Mouse (Mus musculus) heart, embryonic 16.5 days (tissue): Measurements from ENCODE around the gene Gm36210. TPM values are rescaled to one million over a fixed set of nuclear protein-coding genes. Genes with fewer than 3 reads are reported as not detected.
"Not testable (repeated sequence)": the region's sequence is repeated elsewhere in the genome, so short reads cannot be mapped to it uniquely, and the experiment has no call there.

Experiments used
- ATAC-seq: fragments of 200-750 bp; cut with Nextera tagmentation; replicated peaks from 2 replicates; pipeline ENCODE4 v1.8.0; 2017; ENCODE audit warnings: moderate number of reproducible peaks; ENCODE audit not compliant: insufficient read depth, low FRiP score; ENCODE audit errors: extremely low read depth
- H3K27ac ChIP-seq: fragments of 300-500 bp; sonication (generic); 2 replicates; pipeline ENCODE4 v1.5.1; 2014; ENCODE audit warnings: mild to moderate bottlenecking, low read length, control low read depth, moderate library complexity
- H3K27me3 ChIP-seq: fragments of 300-500 bp; sonication (generic); 2 replicates; pipeline ENCODE4 v1.6.1; 2014; ENCODE audit warnings: low read length, mixed read lengths; ENCODE audit not compliant: control insufficient read depth, insufficient read depth
- H3K36me3 ChIP-seq: fragments of 300-500 bp; sonication (generic); 2 replicates; pipeline ENCODE4 v1.6.1; 2014; ENCODE audit not compliant: control insufficient read depth, insufficient read depth
- H3K4me1 ChIP-seq: fragments of 300-500 bp; sonication (generic); 2 replicates; pipeline ENCODE4 v1.6.1; 2014; ENCODE audit warnings: low read length, mixed read lengths; ENCODE audit not compliant: control insufficient read depth, insufficient read depth
- H3K4me2 ChIP-seq: fragments of 300-500 bp; sonication (generic); 2 replicates; pipeline ENCODE4 v1.6.1; 2014; ENCODE audit warnings: low read depth, mild to moderate bottlenecking, control low read depth, low read length
- H3K4me3 ChIP-seq: fragments of 300-500 bp; sonication (generic); 2 replicates; pipeline ENCODE4 v1.5.1; 2014; ENCODE audit warnings: mild to moderate bottlenecking, control low read depth, low read length
- H3K9ac ChIP-seq: fragments of 300-500 bp; sonication (generic); 2 replicates; pipeline ENCODE4 v1.6.1; 2014; ENCODE audit warnings: low read length, control low read depth
- H3K9me3 ChIP-seq: fragments of 300-500 bp; sonication (generic); replicated peaks from 2 replicates; pipeline ENCODE4 v1.6.1; 2016; ENCODE audit warnings: low read length; ENCODE audit not compliant: control insufficient read depth
- WGBS: fragments of 180-500 bp; shearing (Covaris S2); extraction: QIAGEN DNeasy Blood & Tissue Kit; methylation state at CpG from one replicate; pipeline ENCODE4 v1.1.7; 2014; 5-methylcytosine and 5-hydroxymethylcytosine counted together
- polyA plus RNA-seq: library from polyadenylated mRNA; unstranded; fragments of >200 nt; fragmentation: Nextera tagmentation; extraction: Ambion mirVana; gene quantifications from 2 replicates; pipeline ENCODE4 v1.2.1, GENCODE M21; 2015

Gene Gm36210
- polyA plus RNA-seq, 1 experiment from 2014 or later: 0.11 TPM

- 71% methylated on average over 5 of the region's 5 CpGs for WGBS
- H3K9ac ChIP-seq: no peak overlapping the region
- no peaks in the 10 kb centered on the region for H3K27me3 ChIP-seq
- H3K9me3 ChIP-seq: no peaks in the 10 kb centered on the region
- H3K27ac ChIP-seq: no peak overlapping the region
- peak overlapping the region; percentile 63; the same call in 1 of the 2 replicates for H3K4me3 ChIP-seq
- H3K36me3 ChIP-seq: no peaks in the 10 kb centered on the region
- H3K4me2 ChIP-seq: peak overlapping the region; percentile 80; the same call in 1 of the 2 replicates
- no peak for ATAC-seq
- peaks cover 19% of the 10 kb centered on the region for H3K4me1 ChIP-seq
Measured at GRCm38 (mm10) chr7:4865090-4865489, 41.2 kb downstream of the Gm36210 start.

- 85% methylated on average over 5 of the region's 5 CpGs for WGBS
Measured at GRCm38 (mm10) chr7:4864130-4864845, 42.0 kb downstream of the Gm36210 start.

GRCm38 (mm10) chr7:4863541-4864080 is 42.7 kb downstream of the Gm36210 start:
- H3K36me3 ChIP-seq: no peaks in the 10 kb centered on the region
- H3K27ac ChIP-seq: peak overlapping the region; percentile 77
- H3K27me3 ChIP-seq: peaks cover 1% of the 10 kb centered on the region; the same call in 1 of the 2 replicates
- H3K4me2 ChIP-seq: no peak overlapping the region
- no peak for ATAC-seq
- whole genome bisulfite sequencing: 63% methylated on average over 7 of the region's 7 CpGs
- H3K9me3 ChIP-seq: no peaks in the 10 kb centered on the region
- H3K4me1 ChIP-seq: peaks cover 19% of the 10 kb centered on the region
- no peak overlapping the region for H3K4me3 ChIP-seq
- H3K9ac ChIP-seq: no peak overlapping the region

More at GRCm38 (mm10) chr7:4864130-4864845, 42.0 kb downstream of the Gm36210 start:
- Histone ChIP-seq H3K4me2 (no peak overlapping the region), H3K36me3 (no peaks in the 10 kb centered on the region), H3K9ac (no peak overlapping the region), H3K4me3 (no peak overlapping the region), H3K27me3 (no peaks in the 10 kb centered on the region), H3K27ac (no peak overlapping the region), H3K9me3 (no peaks in the 10 kb centered on the region), H3K4me1 (peaks cover 19% of the 10 kb centered on the region)
- no peak for ATAC-seq

GRCm38 (mm10) chr7:4863041-4863440 is 43.3 kb downstream of the Gm36210 start:
- Histone ChIP-seq H3K9ac (no peak overlapping the region), H3K36me3 (no peaks in the 10 kb centered on the region), H3K4me1 (peaks cover 19% of the 10 kb centered on the region), H3K4me2 (no peak overlapping the region), H3K27ac (peak overlapping the region; percentile 77), H3K9me3 (no peaks in the 10 kb centered on the region), H3K4me3 (no peak overlapping the region), H3K27me3 (peaks cover 4% of the 10 kb centered on the region; the same call in 1 of the 2 replicates)
- WGBS: 13% methylated on average over 1 of the region's 1 CpGs
- no peak for ATAC-seq

- WGBS: 66% methylated on average over 3 of the region's 3 CpGs
- H3K27me3 ChIP-seq, H3K9ac ChIP-seq, H3K27ac ChIP-seq, H3K9me3 ChIP-seq, H3K36me3 ChIP-seq, H3K4me2 ChIP-seq, ATAC-seq, H3K4me3 ChIP-seq: not testable (repeated sequence)
- peaks cover 11% of the 10 kb centered on the region for H3K4me1 ChIP-seq
Measured at GRCm38 (mm10) chr7:4860926-4861325, 45.4 kb downstream of the Gm36210 start.

- Histone ChIP-seq H3K9ac (no peak overlapping the region), H3K9me3 (0 out of 2 replicates have a peak, but pooled peaks cover under 1% of the 10 kb centered on the region), H3K4me1 (peaks cover 7% of the 10 kb centered on the region), H3K4me2 (no peak overlapping the region), H3K27me3 (peaks cover 7% of the 10 kb centered on the region; the same call in 1 of the 2 replicates), H3K27ac (no peak overlapping the region), H3K36me3 (no peaks in the 10 kb centered on the region), H3K4me3 (no peak overlapping the region)
- WGBS: 68% methylated on average over 12 of the region's 12 CpGs
- ATAC-seq: no peak
Measured at GRCm38 (mm10) chr7:4859418-4859978, 46.8 kb downstream of the Gm36210 start.

GRCm38 (mm10) chr7:4857321-4857720 is 49.0 kb downstream of the Gm36210 start:
- H3K4me3 ChIP-seq: no peak overlapping the region
- H3K4me2 ChIP-seq: no peak overlapping the region
- 0 out of 2 replicates have a peak, but pooled peaks cover 4% of the 10 kb centered on the region for H3K9me3 ChIP-seq
- H3K4me1 ChIP-seq: no peaks in the 10 kb centered on the region
- H3K27me3 ChIP-seq: peaks cover 7% of the 10 kb centered on the region; the same call in 1 of the 2 replicates
- H3K9ac ChIP-seq: no peak overlapping the region
- WGBS: 57% methylated on average over 7 of the region's 7 CpGs
- no peaks in the 10 kb centered on the region for H3K36me3 ChIP-seq
- no peak overlapping the region for H3K27ac ChIP-seq
- ATAC-seq: no peak

- no peaks in the 10 kb centered on the region for H3K36me3 ChIP-seq
- H3K27ac ChIP-seq: no peak overlapping the region
- peaks cover 7% of the 10 kb centered on the region; the same call in 1 of the 2 replicates for H3K27me3 ChIP-seq
- no peak overlapping the region for H3K4me3 ChIP-seq
- WGBS: 81% methylated on average over 9 of the region's 9 CpGs
- H3K9ac ChIP-seq: no peak overlapping the region
- ATAC-seq: no peak
- no peak overlapping the region for H3K4me2 ChIP-seq
- H3K9me3 ChIP-seq: 0 out of 2 replicates have a peak, but pooled peaks cover 4% of the 10 kb centered on the region
- no peaks in the 10 kb centered on the region for H3K4me1 ChIP-seq
Measured at GRCm38 (mm10) chr7:4856508-4856907, 49.8 kb downstream of the Gm36210 start.

GRCm38 (mm10) chr7:4853613-4854012 is 52.7 kb downstream of the Gm36210 start:
- H3K9ac ChIP-seq: no peak overlapping the region
- H3K27me3 ChIP-seq: peaks cover 5% of the 10 kb centered on the region; the same call in 1 of the 2 replicates
- H3K27ac ChIP-seq: no peak overlapping the region
- H3K36me3 ChIP-seq: no peaks in the 10 kb centered on the region
- ATAC-seq: no peak
- WGBS: 74% methylated on average over 3 of the region's 3 CpGs
- H3K9me3 ChIP-seq: 0 out of 2 replicates have a peak, but pooled peaks cover 4% of the 10 kb centered on the region
- H3K4me2 ChIP-seq: no peak overlapping the region
- H3K4me1 ChIP-seq: no peaks in the 10 kb centered on the region
- H3K4me3 ChIP-seq: no peak overlapping the region
